ENCODE assay signal across 13 mouse cellular contexts in genomic region chr13:90424541-90424940, GRCm38 (mm10).
"Had no signal": no experiment of that assay in that cellular context is flagged by ENCODE, and none has a peak within 500 bp of the region (broad histone marks: within the 10 kb centered on the region; RNA-seq: fewer than 3 reads in every experiment).

No protein-coding gene starts in this region.

- H3K4me1 ChIP-seq: liver, embryonic 12.5 days; lung, embryonic 15.5 days; midbrain, embryonic 10.5 days; midbrain, embryonic 12.5 days; neural tube, embryonic 12.5 days; stomach, embryonic 15.5 days had no signal

- H3K4me2 ChIP-seq: liver, embryonic 12.5 days; lung, embryonic 15.5 days; midbrain, embryonic 12.5 days; neural tube, embryonic 12.5 days; stomach, embryonic 15.5 days had no signal

- H3K27ac ChIP-seq: liver, embryonic 12.5 days; liver, embryonic 14.5 days; lung, embryonic 15.5 days; midbrain, embryonic 10.5 days; midbrain, embryonic 12.5 days; neural tube, embryonic 12.5 days; stomach, embryonic 15.5 days; stomach, postnatal 0 days had no signal

- H3K4me3 ChIP-seq: liver, embryonic 12.5 days; lung, embryonic 15.5 days; midbrain, embryonic 10.5 days; midbrain, embryonic 12.5 days; neural tube, embryonic 12.5 days; stomach, embryonic 15.5 days had no signal

- DNase-seq: midbrain, embryonic 14.5 days; right cerebral cortex, postnatal 14 days; thymus, adult 2 months; thymus, postnatal 25 days; thymus, postnatal 4 days had no signal

- H3K27me3 ChIP-seq: liver, embryonic 12.5 days; lung, embryonic 15.5 days; midbrain, embryonic 12.5 days; neural tube, embryonic 12.5 days; stomach, embryonic 15.5 days had no signal

- ATAC-seq: liver, embryonic 12.5 days had no signal

- H3K9me3 ChIP-seq: liver, embryonic 12.5 days; lung, embryonic 15.5 days; midbrain, embryonic 12.5 days; stomach, embryonic 15.5 days had no signal

- H3K36me3 ChIP-seq: liver, embryonic 12.5 days; lung, embryonic 15.5 days; midbrain, embryonic 10.5 days; midbrain, embryonic 12.5 days; neural tube, embryonic 12.5 days; stomach, embryonic 15.5 days had no signal

- H3K9ac ChIP-seq: liver, embryonic 12.5 days; liver, embryonic 14.5 days; lung, embryonic 15.5 days; midbrain, embryonic 12.5 days; neural tube, embryonic 12.5 days; stomach, embryonic 15.5 days had no signal
